Mouse (Mus musculus): ENCODE results near the gene Klri2.

- TF ChIP-seq CTCF (conservative IDR thresholded peaks at IDR 0.05; ENCODE audit: low read length) = no peak
- TF ChIP-seq NANOG (IDR thresholded peaks at IDR 0.05; ENCODE audit: borderline replicate concordance, low read length) = no peak
- no peak for TF ChIP-seq POU5F1 (IDR thresholded peaks at IDR 0.05; ENCODE audit: borderline replicate concordance, low read length)
Measured at GRCm38 (mm10) chr6:129746151-129746550, 5.9 kb upstream of the Klri2 start.

Measured in E14TG2a.4 (cell line).